Mouse (Mus musculus) hindbrain, embryonic 12.5 days (tissue): ENCODE data around the gene App. TPM values are rescaled to one million over a fixed set of nuclear protein-coding genes. Genes with fewer than 3 reads are reported as not detected.
A peak's percentile ranks its signal among the peaks of the same experiment; 100 is the strongest.

ENCODE experiments used
- ATAC-seq: fragments of 200-750 bp; cut with Nextera tagmentation; 2 replicates; pipeline ENCODE4 v1.8.0; 2017; ENCODE audit warnings: moderate TSS enrichment; ENCODE audit not compliant: low FRiP score
- H3K27ac ChIP-seq: fragments of 300-500 bp; sonication (generic); 2 replicates; pipeline ENCODE4 v1.5.1; 2016; ENCODE audit warnings: mild to moderate bottlenecking
- H3K27me3 ChIP-seq: fragments of 300-500 bp; sonication (generic); 2 replicates; pipeline ENCODE4 v1.6.1; 2016; ENCODE audit warnings: mild to moderate bottlenecking
- H3K36me3 ChIP-seq: fragments of 300-500 bp; sonication (generic); 2 replicates; pipeline ENCODE4 v1.6.1; 2016; ENCODE audit warnings: mild to moderate bottlenecking
- H3K4me1 ChIP-seq: fragments of 300-500 bp; sonication (generic); 2 replicates; pipeline ENCODE4 v1.6.1; 2016
- H3K4me2 ChIP-seq: fragments of 300-500 bp; sonication (generic); replicated peaks from 2 replicates; pipeline ENCODE4 v1.6.1; 2016; ENCODE audit warnings: mild to moderate bottlenecking
- H3K4me3 ChIP-seq: fragments of 300-500 bp; sonication (generic); 2 replicates; pipeline ENCODE4 v1.5.1; 2016; ENCODE audit warnings: mild to moderate bottlenecking
- H3K9ac ChIP-seq: fragments of 300-500 bp; sonication (generic); 2 replicates; pipeline ENCODE4 v1.6.1; 2016; ENCODE audit warnings: mild to moderate bottlenecking, moderate library complexity
- H3K9me3 ChIP-seq: fragments of 300-500 bp; sonication (generic); replicated peaks from 2 replicates; pipeline ENCODE4 v1.6.1; 2016; ENCODE audit warnings: mild to moderate bottlenecking
- WGBS: fragments of 180-500 bp; shearing (Covaris S2); methylation state at CpG from one replicate; pipeline ENCODE4 v1.1.7; 2016; 5-methylcytosine and 5-hydroxymethylcytosine counted together
- polyA plus RNA-seq: library from polyadenylated mRNA; unstranded; fragments of >200 nt; fragmentation: Nextera tagmentation; extraction: Ambion mirVana; gene quantifications from 2 replicates; pipeline ENCODE4 v1.2.1, GENCODE M21; 2016

App gene
- polyA plus RNA-seq, 1 experiment from 2014 or later: 313 TPM

GRCm38 (mm10) chr16:85113941-85114340 lies 59.6 kb downstream of the App start:
- Histone ChIP-seq H3K4me2 (no peak overlapping the region), H3K27ac (no peak overlapping the region), H3K27me3 (no peaks in the 10 kb centered on the region), H3K9ac (no peak overlapping the region), H3K4me1 (peaks cover 10% of the 10 kb centered on the region), H3K4me3 (no peak overlapping the region), H3K9me3 (no peaks in the 10 kb centered on the region), H3K36me3 (peaks cover 8% of the 10 kb centered on the region; the same call in 1 of the 2 replicates)
- WGBS: 88% methylated on average over 2 of the region's 2 CpGs
- ATAC-seq: no peak

- Histone ChIP-seq H3K4me1 (peaks cover 12% of the 10 kb centered on the region), H3K27me3 (no peaks in the 10 kb centered on the region), H3K9me3 (no peaks in the 10 kb centered on the region), H3K36me3 (no peaks in the 10 kb centered on the region), H3K9ac (no peak overlapping the region), H3K4me2 (no peak overlapping the region), H3K27ac (no peak overlapping the region), H3K4me3 (no peak overlapping the region)
- 75% methylated on average over 2 of the region's 2 CpGs for WGBS
- no peak for ATAC-seq
Observed at GRCm38 (mm10) chr16:85112254-85112653, 61.3 kb downstream of the App start.

- Histone ChIP-seq H3K36me3 (no peaks in the 10 kb centered on the region), H3K4me1 (peaks cover 29% of the 10 kb centered on the region), H3K27ac (peak overlapping the region; percentile 67), H3K9me3 (no peaks in the 10 kb centered on the region), H3K27me3 (no peaks in the 10 kb centered on the region), H3K9ac (no peak overlapping the region), H3K4me2 (no peak overlapping the region), H3K4me3 (no peak overlapping the region)
- no peak for ATAC-seq
- WGBS: 60% methylated on average over 13 of the region's 13 CpGs
Observed at GRCm38 (mm10) chr16:85110428-85110827, 63.1 kb downstream of the App start.

- Histone ChIP-seq H3K9me3 (no peaks in the 10 kb centered on the region), H3K4me1 (peaks cover 31% of the 10 kb centered on the region), H3K4me3 (no peak overlapping the region), H3K27me3 (no peaks in the 10 kb centered on the region), H3K36me3 (no peaks in the 10 kb centered on the region), H3K9ac (no peak overlapping the region), H3K27ac (no peak overlapping the region), H3K4me2 (no peak overlapping the region)
- no peak for ATAC-seq
- 82% methylated on average over 7 of the region's 7 CpGs for WGBS
Observed at GRCm38 (mm10) chr16:85108486-85108885, 65.1 kb downstream of the App start.

- Histone ChIP-seq H3K4me1 (peaks cover 36% of the 10 kb centered on the region), H3K9ac (no peak overlapping the region), H3K4me2 (no peak overlapping the region)
Observed at GRCm38 (mm10) chr16:85106644-85107323, 66.8 kb downstream of the App start.

GRCm38 (mm10) chr16:85105603-85106002 lies 68.0 kb downstream of the App start:
- 0 out of 2 replicates have a peak overlapping the region, but pooled peaks have one; percentile 17 for H3K27ac ChIP-seq
- H3K4me2 ChIP-seq: no peak overlapping the region
- 78% methylated on average over 4 of the region's 4 CpGs for WGBS

More at GRCm38 (mm10) chr16:85106644-85107323, 66.8 kb downstream of the App start:
- Histone ChIP-seq H3K27ac (peak overlapping the region; percentile 57), H3K27me3 (no peaks in the 10 kb centered on the region), H3K4me3 (no peak overlapping the region), H3K9me3 (no peaks in the 10 kb centered on the region), H3K36me3 (peaks cover 8% of the 10 kb centered on the region; the same call in 1 of the 2 replicates)
- peak; percentile 78 for ATAC-seq
- WGBS: 64% methylated on average over 9 of the region's 9 CpGs

GRCm38 (mm10) chr16:85103116-85103787 lies 70.3 kb downstream of the App start:
- H3K27me3 ChIP-seq: no peaks in the 10 kb centered on the region
- H3K9ac ChIP-seq: no peak overlapping the region
- no peak overlapping the region for H3K4me2 ChIP-seq
- no peak for ATAC-seq
- 83% methylated on average over 13 of the region's 13 CpGs for WGBS
- H3K36me3 ChIP-seq: peaks cover 12% of the 10 kb centered on the region; the same call in 1 of the 2 replicates
- no peak overlapping the region for H3K4me3 ChIP-seq
- peaks cover 26% of the 10 kb centered on the region for H3K4me1 ChIP-seq
- no peak overlapping the region for H3K27ac ChIP-seq
- no peaks in the 10 kb centered on the region for H3K9me3 ChIP-seq

More at GRCm38 (mm10) chr16:85105603-85106002, 68.0 kb downstream of the App start:
- H3K36me3 ChIP-seq: peaks cover 12% of the 10 kb centered on the region; the same call in 1 of the 2 replicates
- no peaks in the 10 kb centered on the region for H3K27me3 ChIP-seq
- H3K4me3 ChIP-seq: no peak overlapping the region
- no peak overlapping the region for H3K9ac ChIP-seq
- peaks cover 31% of the 10 kb centered on the region for H3K4me1 ChIP-seq
- ATAC-seq: no peak
- no peaks in the 10 kb centered on the region for H3K9me3 ChIP-seq

GRCm38 (mm10) chr16:85101544-85101943 lies 72.0 kb downstream of the App start:
- H3K4me1 ChIP-seq: peaks cover 17% of the 10 kb centered on the region
- no peaks in the 10 kb centered on the region for H3K27me3 ChIP-seq
- H3K4me2 ChIP-seq: no peak overlapping the region
- peaks cover 12% of the 10 kb centered on the region; the same call in 1 of the 2 replicates for H3K36me3 ChIP-seq
- H3K4me3 ChIP-seq: no peak overlapping the region
- ATAC-seq: no peak
- H3K9me3 ChIP-seq: no peaks in the 10 kb centered on the region
- 91% methylated on average over 3 of the region's 3 CpGs for whole genome bisulfite sequencing
- H3K9ac ChIP-seq: no peak overlapping the region
- H3K27ac ChIP-seq: no peak overlapping the region

- no peak overlapping the region for H3K4me2 ChIP-seq
- WGBS: 47% methylated on average over 3 of the region's 3 CpGs
- H3K27ac ChIP-seq: no peak overlapping the region
- H3K36me3 ChIP-seq: peaks cover 12% of the 10 kb centered on the region; the same call in 1 of the 2 replicates
- ATAC-seq: no peak
- H3K9ac ChIP-seq: no peak overlapping the region
- no peaks in the 10 kb centered on the region for H3K9me3 ChIP-seq
- no peak overlapping the region for H3K4me3 ChIP-seq
- peaks cover 10% of the 10 kb centered on the region for H3K4me1 ChIP-seq
- H3K27me3 ChIP-seq: no peaks in the 10 kb centered on the region
Observed at GRCm38 (mm10) chr16:85100806-85101205, 72.8 kb downstream of the App start.

GRCm38 (mm10) chr16:85099487-85099886 lies 74.1 kb downstream of the App start:
- H3K36me3 ChIP-seq: peaks cover 12% of the 10 kb centered on the region; the same call in 1 of the 2 replicates
- H3K4me2 ChIP-seq: no peak overlapping the region
- no peaks in the 10 kb centered on the region for H3K27me3 ChIP-seq
- peaks cover 5% of the 10 kb centered on the region; the same call in 1 of the 2 replicates for H3K4me1 ChIP-seq
- H3K9me3 ChIP-seq: no peaks in the 10 kb centered on the region
- H3K4me3 ChIP-seq: no peak overlapping the region
- H3K27ac ChIP-seq: no peak overlapping the region
- no peak for ATAC-seq
- no peak overlapping the region for H3K9ac ChIP-seq
- WGBS: 46% methylated on average over 7 of the region's 7 CpGs

- Histone ChIP-seq H3K4me1 (peaks cover 5% of the 10 kb centered on the region; the same call in 1 of the 2 replicates), H3K27ac (no peak overlapping the region), H3K9me3 (no peaks in the 10 kb centered on the region), H3K9ac (no peak overlapping the region), H3K4me3 (no peak overlapping the region), H3K27me3 (no peaks in the 10 kb centered on the region), H3K36me3 (peaks cover 12% of the 10 kb centered on the region; the same call in 1 of the 2 replicates), H3K4me2 (no peak overlapping the region)
- ATAC-seq: no peak
- 87% methylated on average over 7 of the region's 7 CpGs for WGBS
Observed at GRCm38 (mm10) chr16:85099044-85099443, 74.5 kb downstream of the App start.

- 0 out of 2 replicates have a peak, but pooled peaks have one; percentile 15 for ATAC-seq
- H3K9ac ChIP-seq: no peak overlapping the region
- no peak overlapping the region for H3K4me2 ChIP-seq
- no peaks in the 10 kb centered on the region for H3K27me3 ChIP-seq
- WGBS: 60% methylated on average over 6 of the region's 6 CpGs
- H3K4me3 ChIP-seq: no peak overlapping the region
- H3K36me3 ChIP-seq: 0 out of 2 replicates have a peak, but pooled peaks cover under 1% of the 10 kb centered on the region
- no peaks in the 10 kb centered on the region for H3K9me3 ChIP-seq
- no peak overlapping the region for H3K27ac ChIP-seq
- peaks cover 21% of the 10 kb centered on the region for H3K4me1 ChIP-seq
Observed at GRCm38 (mm10) chr16:85096396-85096795, 77.2 kb downstream of the App start.
